Mouse (Mus musculus): ENCODE data around the gene Mavs.

- no peak for TF ChIP-seq CTCF (IDR thresholded peaks at IDR 0.05; ENCODE audit: low read depth)
- TF ChIP-seq EP300 (IDR thresholded peaks at IDR 0.05; ENCODE audit: low read depth) = no peak
Observed at GRCm38 (mm10) chr2:131234127-131234650, 326 bp downstream of the Mavs start.
